Mouse (Mus musculus) lung, embryonic 15.5 days (tissue): ENCODE results near the gene Bcl3. TPM values are rescaled to one million over a fixed set of nuclear protein-coding genes. Genes with fewer than 3 reads are reported as not detected.
A peak's percentile ranks its signal among the peaks of the same experiment; 100 is the strongest.

Experiments
- ATAC-seq: fragments of 200-750 bp; cut with Nextera tagmentation; 2 replicates; pipeline ENCODE4 v1.8.0; 2017; ENCODE audit warnings: moderate number of reproducible peaks, borderline replicate concordance; ENCODE audit not compliant: low FRiP score, low TSS enrichment; ENCODE audit errors: extremely low read depth
- H3K27ac ChIP-seq: fragments of 300-500 bp; sonication (generic); 2 replicates; pipeline ENCODE4 v1.5.1; 2015; ENCODE audit warnings: moderate library complexity, mild to moderate bottlenecking, inconsistent platforms
- H3K27me3 ChIP-seq: fragments of 300-500 bp; sonication (generic); 2 replicates; pipeline ENCODE4 v1.6.1; 2015; ENCODE audit warnings: inconsistent platforms
- H3K36me3 ChIP-seq: fragments of 300-500 bp; sonication (generic); 2 replicates; pipeline ENCODE4 v1.6.1; 2015; ENCODE audit warnings: inconsistent platforms
- H3K4me1 ChIP-seq: fragments of 300-500 bp; sonication (generic); 2 replicates; pipeline ENCODE4 v1.6.1; 2015; ENCODE audit warnings: inconsistent platforms
- H3K4me2 ChIP-seq: fragments of 300-500 bp; sonication (generic); 2 replicates; pipeline ENCODE4 v1.6.1; 2015; ENCODE audit warnings: inconsistent platforms, mild to moderate bottlenecking, moderate library complexity
- H3K4me3 ChIP-seq: fragments of 300-500 bp; sonication (generic); 2 replicates; pipeline ENCODE4 v1.5.1; 2015; ENCODE audit warnings: mild to moderate bottlenecking, inconsistent platforms
- H3K9ac ChIP-seq: fragments of 300-500 bp; sonication (generic); 2 replicates; pipeline ENCODE4 v1.6.1; 2015; ENCODE audit warnings: inconsistent platforms
- H3K9me3 ChIP-seq: fragments of 300-500 bp; sonication (generic); 2 replicates; pipeline ENCODE4 v1.6.1; 2016; ENCODE audit warnings: inconsistent platforms
- WGBS: fragments of 180-500 bp; shearing (Covaris S2); methylation state at CpG from one replicate; pipeline ENCODE4 v1.1.7; 2015; 5-methylcytosine and 5-hydroxymethylcytosine counted together
- polyA plus RNA-seq: library from polyadenylated mRNA; unstranded; fragments of >200 nt; fragmentation: Nextera tagmentation; extraction: Ambion mirVana; gene quantifications from 2 replicates; pipeline ENCODE4 v1.2.1, GENCODE M21; 2015

Gene Bcl3
- polyA plus RNA-seq, 1 experiment from 2014 or later, result 4.7 TPM

DNA sequence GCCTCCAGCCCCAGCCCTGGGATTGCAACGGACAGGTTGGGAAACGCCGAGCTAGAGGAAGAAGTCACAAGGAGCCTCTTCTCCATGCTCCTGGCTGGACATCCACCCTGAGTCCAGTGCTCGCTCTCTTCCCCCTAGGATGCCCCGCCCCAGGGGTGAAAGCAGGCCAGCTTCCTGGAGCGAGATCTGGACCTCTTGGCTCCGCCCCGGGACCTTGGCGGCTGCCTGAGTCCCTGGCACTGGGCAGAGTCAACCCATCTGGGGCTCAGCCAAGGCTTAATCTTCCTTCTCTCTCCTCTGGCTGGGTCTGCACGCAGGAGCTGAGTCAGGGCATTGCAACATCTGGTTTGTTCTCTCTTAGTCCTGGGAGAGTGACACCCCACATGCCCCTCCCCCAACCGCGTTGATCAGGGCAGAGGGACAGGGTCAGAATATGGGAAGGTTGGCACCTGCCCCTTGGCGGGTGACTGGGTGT, 8.1 kb upstream of the Bcl3 start:
- H3K9ac ChIP-seq, result no peak overlapping the region

GRCm38 (mm10) chr7:19829694-19830093, 7.1 kb upstream of the Bcl3 start:
- H3K27ac ChIP-seq, result no peak overlapping the region
- H3K27me3 ChIP-seq, result no peaks in the 10 kb centered on the region
- H3K4me1 ChIP-seq, result peaks cover 23% of the 10 kb centered on the region
- no peaks in the 10 kb centered on the region for H3K36me3 ChIP-seq
- no peak overlapping the region for H3K9ac ChIP-seq
- H3K4me2 ChIP-seq, result no peak overlapping the region
- H3K9me3 ChIP-seq, result no peaks in the 10 kb centered on the region
- WGBS, result 67% methylated on average over 3 of the region's 3 CpGs
- ATAC-seq, result no peak
- H3K4me3 ChIP-seq, result no peak overlapping the region

More for the DNA sequence above, 8.1 kb upstream of the Bcl3 start:
- no peak overlapping the region for H3K4me3 ChIP-seq
- ATAC-seq, result peak; percentile 66
- peaks cover 21% of the 10 kb centered on the region for H3K4me1 ChIP-seq
- 11% methylated on average over 13 of the region's 13 CpGs for WGBS
- no peaks in the 10 kb centered on the region for H3K36me3 ChIP-seq
- no peaks in the 10 kb centered on the region for H3K27me3 ChIP-seq
- H3K4me2 ChIP-seq, result peak overlapping the region; percentile 31
- H3K9me3 ChIP-seq, result no peaks in the 10 kb centered on the region
- no peak overlapping the region for H3K27ac ChIP-seq

GRCm38 (mm10) chr7:19826756-19827155, 4.2 kb upstream of the Bcl3 start:
- H3K4me2 ChIP-seq, result no peak overlapping the region
- no peak overlapping the region for H3K4me3 ChIP-seq
- H3K4me1 ChIP-seq, result peaks cover 47% of the 10 kb centered on the region
- WGBS, result 51% methylated on average over 6 of the region's 6 CpGs
- H3K36me3 ChIP-seq, result no peaks in the 10 kb centered on the region
- H3K9me3 ChIP-seq, result no peaks in the 10 kb centered on the region
- peaks cover 6% of the 10 kb centered on the region for H3K27me3 ChIP-seq
- H3K27ac ChIP-seq, result no peak overlapping the region
- ATAC-seq, result no peak
- H3K9ac ChIP-seq, result 0 out of 2 replicates have a peak overlapping the region, but pooled peaks have one; percentile 8

DNA sequence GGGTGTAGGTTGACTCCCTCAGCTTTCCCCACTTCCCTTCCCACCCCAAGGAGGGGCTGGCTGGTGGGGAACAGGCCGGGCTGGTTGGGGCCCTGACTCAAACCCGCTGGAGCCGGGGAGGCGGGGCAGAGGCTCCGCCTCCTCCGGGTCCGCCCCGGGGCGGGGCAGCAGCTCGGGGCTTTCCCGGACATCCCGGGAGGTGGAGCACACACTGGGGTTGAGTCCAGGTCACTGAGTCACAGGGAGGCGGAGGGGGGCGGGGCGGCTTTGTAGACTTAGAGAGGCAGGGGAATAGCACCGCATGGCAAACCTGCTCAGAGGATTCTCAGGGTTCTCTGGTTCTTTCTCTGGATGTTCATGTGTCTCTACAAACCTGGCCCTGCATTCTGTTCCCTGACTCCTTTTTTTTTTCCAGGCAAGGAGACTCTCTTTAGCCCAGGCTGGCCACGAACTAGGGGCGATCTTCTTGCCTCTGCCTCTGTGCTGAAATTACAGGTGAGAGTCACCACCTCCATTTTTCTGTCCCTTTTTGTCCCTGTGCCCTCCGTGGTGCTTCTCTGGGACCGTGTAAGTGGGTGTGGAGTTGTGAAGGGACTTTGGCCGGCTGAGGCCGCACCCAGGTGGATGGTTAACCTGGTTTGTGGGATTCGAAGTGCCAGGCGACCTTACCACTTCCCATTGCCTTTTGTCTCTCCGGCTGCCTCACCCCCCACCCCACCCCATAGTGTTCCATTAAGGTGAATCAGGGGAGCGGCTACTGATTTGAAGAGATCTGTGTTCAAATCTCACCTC, 1.8 kb upstream of the Bcl3 start:
- peak overlapping the region; percentile 74 for H3K27ac ChIP-seq
- 21% methylated on average over 26 of the region's 26 CpGs for WGBS

DNA sequence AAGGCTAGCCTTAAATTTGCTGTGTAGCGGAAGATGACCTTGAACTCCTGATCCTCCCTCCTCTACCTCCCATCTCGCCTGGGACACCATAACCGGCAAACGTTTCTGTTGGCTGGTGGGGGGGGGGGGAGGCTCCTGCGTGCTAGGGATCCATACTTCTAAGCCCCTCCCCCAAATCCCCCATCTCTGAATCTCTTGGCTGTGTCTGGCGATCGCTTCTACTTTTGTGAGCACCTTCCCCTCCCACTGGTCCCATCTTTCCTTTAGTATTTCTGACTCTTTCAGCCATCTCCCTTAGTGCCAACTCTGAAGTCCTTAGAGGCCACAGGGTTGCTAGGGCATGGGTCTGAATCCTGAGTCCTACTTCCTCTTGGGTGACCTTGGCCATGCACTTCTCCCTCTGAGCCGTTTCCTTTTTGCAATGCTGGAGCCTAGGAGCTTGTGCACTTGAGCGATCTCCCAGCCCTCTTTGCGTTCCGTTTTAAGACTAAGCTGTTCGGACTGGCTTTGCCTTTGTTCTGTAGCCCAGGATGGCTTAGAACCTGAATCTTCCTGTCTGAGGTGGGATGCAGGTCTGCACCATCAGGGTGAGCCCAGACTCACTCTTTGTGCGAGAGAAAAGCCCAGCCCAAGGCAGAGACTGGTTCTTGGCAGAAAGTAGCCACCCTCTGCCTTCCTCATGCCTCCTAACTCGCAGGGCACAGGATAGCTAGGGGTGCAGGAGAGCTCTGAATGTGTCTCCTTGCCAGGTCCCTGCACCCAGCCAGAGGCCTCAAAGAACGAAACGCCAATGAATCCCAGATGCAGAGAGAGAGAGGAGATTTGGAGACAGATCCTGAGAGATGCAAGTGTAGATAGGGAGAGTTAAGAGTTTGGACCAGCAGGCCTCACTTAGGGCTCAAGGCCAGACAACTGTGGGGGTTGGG, 949 bp upstream of the Bcl3 start:
- Histone ChIP-seq H3K9ac (no peak overlapping the region), H3K36me3 (no peaks in the 10 kb centered on the region), H3K27ac (peak overlapping the region; percentile 74), H3K9me3 (no peaks in the 10 kb centered on the region), H3K27me3 (peaks cover 8% of the 10 kb centered on the region), H3K4me1 (peaks cover 37% of the 10 kb centered on the region), H3K4me3 (no peak overlapping the region), H3K4me2 (peak overlapping the region; percentile 25; the same call in 1 of the 2 replicates)
- 23% methylated on average over 16 of the region's 16 CpGs for WGBS
- ATAC-seq, result peak; percentile 36

More for the DNA sequence above, 1.8 kb upstream of the Bcl3 start:
- no peak overlapping the region for H3K9ac ChIP-seq
- H3K4me2 ChIP-seq, result peak overlapping the region; percentile 25; the same call in 1 of the 2 replicates
- H3K27me3 ChIP-seq, result peaks cover 8% of the 10 kb centered on the region
- no peaks in the 10 kb centered on the region for H3K9me3 ChIP-seq
- H3K36me3 ChIP-seq, result no peaks in the 10 kb centered on the region
- H3K4me3 ChIP-seq, result no peak overlapping the region
- peak; percentile 88 for ATAC-seq
- peaks cover 31% of the 10 kb centered on the region for H3K4me1 ChIP-seq

DNA sequence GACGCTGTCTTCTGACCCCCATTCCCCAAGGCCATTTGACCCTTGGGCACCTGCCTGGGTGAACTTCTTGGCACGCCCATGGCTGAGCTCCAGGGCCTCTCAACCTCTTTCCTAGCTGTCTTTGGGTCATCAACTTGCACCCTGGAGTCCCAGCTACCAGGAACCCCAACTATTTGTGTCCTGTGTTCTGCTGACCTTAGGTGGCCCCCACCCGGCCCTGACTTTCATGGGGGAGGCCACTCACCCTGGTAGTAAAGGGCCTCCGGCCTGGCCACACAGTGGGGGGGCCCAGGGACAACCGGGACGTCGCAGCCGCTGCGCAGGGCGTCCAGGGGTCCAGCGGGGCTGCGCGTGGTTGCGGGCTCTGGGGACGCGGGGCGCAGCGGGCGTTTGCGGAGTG, 377 bp downstream of the Bcl3 start:
- whole genome bisulfite sequencing, result 6% methylated on average over 20 of the region's 20 CpGs
- Histone ChIP-seq H3K36me3 (no peaks in the 10 kb centered on the region), H3K4me1 (peaks cover 50% of the 10 kb centered on the region), H3K27me3 (peaks cover 8% of the 10 kb centered on the region), H3K4me2 (peak overlapping the region; percentile 95), H3K9me3 (no peaks in the 10 kb centered on the region), H3K27ac (no peak overlapping the region), H3K4me3 (peak overlapping the region; percentile 52), H3K9ac (peak overlapping the region; percentile 53)
- no peak for ATAC-seq

GRCm38 (mm10) chr7:19821633-19822032, 937 bp downstream of the Bcl3 start:
- no peaks in the 10 kb centered on the region for H3K9me3 ChIP-seq
- peaks cover 8% of the 10 kb centered on the region for H3K27me3 ChIP-seq
- H3K4me3 ChIP-seq, result no peak overlapping the region
- peaks cover 52% of the 10 kb centered on the region for H3K4me1 ChIP-seq
- no peak overlapping the region for H3K27ac ChIP-seq
- peak overlapping the region; percentile 95 for H3K4me2 ChIP-seq
- WGBS, result 77% methylated on average over 7 of the region's 7 CpGs
- no peaks in the 10 kb centered on the region for H3K36me3 ChIP-seq
- no peak for ATAC-seq
- H3K9ac ChIP-seq, result no peak overlapping the region

GRCm38 (mm10) chr7:19820347-19821048, 2.1 kb downstream of the Bcl3 start:
- H3K4me2 ChIP-seq, result no peak overlapping the region
- ATAC-seq, result no peak

DNA sequence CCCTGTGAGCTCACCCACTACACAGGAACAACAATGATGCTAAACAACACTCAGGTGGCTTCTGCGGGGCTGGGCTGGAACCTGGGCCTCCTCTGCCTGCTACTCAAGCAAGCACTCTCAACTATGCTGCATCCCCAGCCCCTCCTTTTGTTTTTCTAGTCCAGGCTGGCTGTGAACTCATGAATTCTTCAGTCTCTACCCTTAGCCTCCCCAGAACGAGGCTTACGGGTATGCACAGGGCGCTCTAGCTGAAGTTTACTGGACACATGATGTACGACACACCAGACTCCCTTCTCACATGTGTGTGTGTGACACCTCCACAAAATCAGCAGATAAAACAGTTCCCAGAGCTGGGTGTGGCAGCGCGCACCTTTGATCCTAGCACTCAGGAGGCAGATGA, 3.7 kb downstream of the Bcl3 start:
- no peak for ATAC-seq
- Histone ChIP-seq H3K27ac (no peak overlapping the region), H3K27me3 (peaks cover 8% of the 10 kb centered on the region), H3K9ac (no peak overlapping the region), H3K4me3 (no peak overlapping the region), H3K4me2 (no peak overlapping the region), H3K4me1 (peaks cover 55% of the 10 kb centered on the region), H3K9me3 (no peaks in the 10 kb centered on the region), H3K36me3 (no peaks in the 10 kb centered on the region)
- WGBS, result 78% methylated on average over 7 of the region's 7 CpGs

More at GRCm38 (mm10) chr7:19820347-19821048, 2.1 kb downstream of the Bcl3 start:
- no peaks in the 10 kb centered on the region for H3K36me3 ChIP-seq
- peaks cover 8% of the 10 kb centered on the region for H3K27me3 ChIP-seq
- no peak overlapping the region for H3K4me3 ChIP-seq
- H3K9ac ChIP-seq, result no peak overlapping the region
- no peak overlapping the region for H3K27ac ChIP-seq
- peaks cover 62% of the 10 kb centered on the region for H3K4me1 ChIP-seq
- H3K9me3 ChIP-seq, result no peaks in the 10 kb centered on the region
- 73% methylated on average over 3 of the region's 3 CpGs for WGBS

GRCm38 (mm10) chr7:19818440-19818839, 4.1 kb downstream of the Bcl3 start:
- no peaks in the 10 kb centered on the region for H3K9me3 ChIP-seq
- peak overlapping the region; percentile 92; the same call in 1 of the 2 replicates for H3K27ac ChIP-seq
- peaks cover 51% of the 10 kb centered on the region for H3K4me1 ChIP-seq
- H3K9ac ChIP-seq, result no peak overlapping the region
- ATAC-seq, result no peak
- 62% methylated on average over 5 of the region's 5 CpGs for WGBS
- H3K27me3 ChIP-seq, result peaks cover 8% of the 10 kb centered on the region
- no peak overlapping the region for H3K4me2 ChIP-seq
- no peaks in the 10 kb centered on the region for H3K36me3 ChIP-seq
- H3K4me3 ChIP-seq, result no peak overlapping the region

DNA sequence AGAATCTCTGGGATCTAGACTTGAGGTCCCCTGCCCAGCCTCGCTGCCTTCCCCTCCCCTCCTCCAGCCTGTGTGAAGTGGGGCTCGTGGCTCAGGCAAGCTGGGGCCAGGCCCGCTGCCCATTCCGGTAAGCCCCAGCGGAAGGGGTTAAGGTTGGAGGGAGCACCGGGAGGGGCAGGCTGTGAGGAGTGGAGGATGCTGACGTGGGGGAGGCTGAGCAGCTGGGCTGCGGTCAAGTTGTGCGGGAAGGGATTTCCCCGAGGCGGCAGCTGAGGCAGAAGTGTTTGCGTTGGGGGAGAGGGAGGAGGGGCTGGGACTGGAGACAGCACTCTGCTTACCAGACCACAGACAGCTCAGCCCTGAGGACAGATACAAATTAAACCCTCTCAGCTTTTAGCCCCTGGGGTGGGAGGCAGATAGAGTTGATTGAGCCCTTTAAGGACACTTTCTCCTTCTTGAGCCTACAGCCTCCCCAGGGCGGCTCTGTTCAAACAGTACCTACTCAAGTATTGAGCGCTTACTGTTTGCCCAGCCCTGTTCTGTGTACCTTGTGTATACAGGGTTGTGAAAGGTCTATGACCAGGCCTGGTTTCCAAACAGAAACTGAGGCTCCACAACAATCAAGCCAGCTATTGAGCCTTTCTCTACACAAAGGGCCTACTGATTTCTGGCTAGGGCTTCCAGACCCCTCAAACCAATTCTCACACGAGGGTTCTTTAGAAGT, 5.0 kb downstream of the Bcl3 start:
- peaks cover 8% of the 10 kb centered on the region for H3K27me3 ChIP-seq

More for the DNA sequence above, 5.0 kb downstream of the Bcl3 start:
- ATAC-seq, result peak; percentile 75
- H3K4me3 ChIP-seq, result peak overlapping the region; percentile 45
- peak overlapping the region; percentile 80 for H3K4me2 ChIP-seq
- WGBS, result 6% methylated on average over 15 of the region's 15 CpGs
- H3K36me3 ChIP-seq, result no peaks in the 10 kb centered on the region
- H3K9ac ChIP-seq, result peak overlapping the region; percentile 47
- H3K4me1 ChIP-seq, result peaks cover 44% of the 10 kb centered on the region
- H3K9me3 ChIP-seq, result no peaks in the 10 kb centered on the region
- peak overlapping the region; percentile 92 for H3K27ac ChIP-seq
